Mouse (Mus musculus) T-helper 1 cell (primary cell): ENCODE measurements at regions not wholly inside any gene's neighbourhood (a gene's known extent, or its start where the extent isn't known, plus 50 kb on each side); places are given as distances from the start of the nearest gene placed in this dataset.

Experiments used
- in situ Hi-C: fragments of 300-600 bp; cut with MboI, MseI; formaldehyde crosslinking; loops from one replicate; pipeline ENCODE4 v1.15.1; 2025; ENCODE audit warnings: high pct_unique_total_duplicates

DNA sequence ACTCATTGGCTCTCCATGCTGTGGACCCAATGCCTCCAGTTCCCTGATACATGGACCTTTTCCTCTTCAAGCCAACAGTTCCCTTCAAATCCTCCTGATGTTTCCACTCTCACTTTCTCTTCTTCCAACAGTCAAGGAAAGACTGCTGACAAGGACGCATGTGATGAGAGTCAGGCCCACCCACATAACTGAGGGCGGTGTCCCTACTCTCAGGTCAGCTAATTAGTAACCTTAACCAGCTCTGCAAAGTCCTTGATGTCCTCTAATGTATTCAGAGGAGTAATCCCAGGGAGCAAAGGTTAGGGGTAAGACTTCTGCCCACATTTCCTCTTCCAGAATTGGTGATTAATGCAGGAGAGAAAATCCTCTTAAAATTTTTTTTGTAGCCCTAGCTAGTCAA, 139.7 kb downstream of the Ackr3 start:
- in situ Hi-C loops: no loop called here

DNA sequence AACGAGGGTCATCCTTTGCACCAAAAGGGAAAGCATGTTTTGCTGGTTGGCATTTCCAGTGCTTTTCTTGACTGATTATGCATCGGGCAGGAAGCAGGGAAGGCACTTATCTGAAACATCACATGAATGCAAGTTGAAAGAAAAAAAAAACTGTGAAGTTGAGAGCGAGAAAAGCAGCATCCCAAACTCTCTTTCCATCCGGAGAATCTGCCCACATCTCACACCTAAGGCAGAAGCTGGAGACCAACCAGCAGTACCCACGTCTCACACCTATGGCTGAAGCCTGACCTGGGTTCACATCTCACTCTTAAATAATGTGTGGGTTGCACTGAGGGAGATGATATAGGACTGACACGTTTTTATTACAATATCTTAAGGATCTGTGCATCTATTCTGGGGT, 143.3 kb downstream of the Ackr3 start:
- in situ Hi-C loops: no loop called here

DNA sequence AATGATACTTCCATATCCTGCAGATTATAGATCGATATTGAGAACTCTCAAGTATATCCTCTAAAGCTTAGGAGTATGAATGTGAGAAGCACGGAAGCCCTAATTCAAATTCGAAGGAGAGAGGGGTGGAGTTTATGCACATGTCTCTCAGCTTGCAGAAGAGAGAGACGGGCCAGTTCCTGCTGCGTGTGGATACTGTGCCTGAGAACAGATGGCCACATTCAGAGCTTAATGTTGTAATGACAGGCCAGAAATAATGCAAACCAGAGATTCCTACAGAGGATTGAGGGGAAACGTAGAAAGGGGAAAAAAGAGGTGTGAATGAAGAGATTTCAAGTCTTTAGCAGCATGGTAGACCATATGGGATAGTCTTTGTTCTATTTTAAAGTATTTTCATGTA, 145.8 kb downstream of the Ackr3 start:
- in situ Hi-C loops: no loop called here

DNA sequence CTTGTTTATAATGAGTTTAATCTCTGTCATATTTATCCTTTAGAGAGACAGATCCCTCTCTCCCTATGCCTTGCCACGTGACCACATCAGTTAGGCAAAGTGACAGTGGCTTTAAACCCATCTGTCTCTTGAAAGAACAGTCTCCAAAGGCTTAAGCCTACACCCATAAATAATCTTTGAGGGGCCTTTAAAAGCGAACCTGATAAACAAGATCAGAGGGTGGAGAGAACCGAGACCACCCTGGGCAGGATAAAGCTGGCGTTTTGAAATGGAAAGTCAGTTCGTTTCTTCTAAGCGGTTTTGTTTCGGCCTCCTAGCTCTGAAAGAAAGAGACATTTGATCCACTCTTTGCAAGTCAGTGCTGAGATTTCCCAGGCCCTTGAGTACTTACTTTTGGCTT, 149.5 kb downstream of the Ackr3 start:
- in situ Hi-C loops: no loop called here

DNA sequence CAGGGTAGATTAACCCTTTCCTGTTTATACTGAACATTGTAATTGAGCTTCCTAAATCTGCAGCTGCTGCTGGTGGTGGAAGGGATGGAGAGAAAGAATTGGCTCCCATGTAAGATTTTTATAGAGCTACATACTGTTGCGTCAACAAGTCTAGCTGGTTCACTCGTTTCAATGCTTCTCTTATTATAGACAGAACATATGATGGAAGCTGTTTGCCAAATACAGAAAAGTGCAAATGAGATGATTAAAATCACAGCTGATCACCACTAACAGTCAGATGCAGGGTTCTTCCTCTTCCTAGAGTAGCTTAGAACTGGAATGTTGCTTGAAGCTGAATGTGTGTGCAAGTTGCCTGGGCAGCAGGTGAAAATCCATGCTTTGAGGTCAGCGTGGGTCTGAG, 152.8 kb downstream of the Ackr3 start:
- in situ Hi-C loops: no loop called here

DNA sequence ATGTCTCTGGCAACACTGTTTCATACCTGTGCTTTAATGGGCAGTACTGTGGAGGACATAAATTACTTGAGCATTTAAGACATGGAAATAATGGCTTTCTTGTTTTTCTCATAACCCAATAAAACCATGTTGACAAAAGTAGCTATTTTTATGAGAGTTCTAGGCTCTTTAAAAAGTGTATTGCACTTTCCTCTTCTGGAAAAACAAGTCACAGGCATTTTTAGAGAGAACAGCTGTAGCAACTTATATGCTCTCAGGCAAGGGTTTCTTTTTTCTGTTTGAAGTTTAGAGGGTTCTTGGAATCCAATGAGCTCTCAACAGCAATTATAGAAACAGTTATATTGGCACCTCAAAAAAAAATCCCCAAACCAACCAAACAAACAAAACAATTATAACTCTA, 153.6 kb downstream of the Ackr3 start:
- in situ Hi-C loops: no loop called here

DNA sequence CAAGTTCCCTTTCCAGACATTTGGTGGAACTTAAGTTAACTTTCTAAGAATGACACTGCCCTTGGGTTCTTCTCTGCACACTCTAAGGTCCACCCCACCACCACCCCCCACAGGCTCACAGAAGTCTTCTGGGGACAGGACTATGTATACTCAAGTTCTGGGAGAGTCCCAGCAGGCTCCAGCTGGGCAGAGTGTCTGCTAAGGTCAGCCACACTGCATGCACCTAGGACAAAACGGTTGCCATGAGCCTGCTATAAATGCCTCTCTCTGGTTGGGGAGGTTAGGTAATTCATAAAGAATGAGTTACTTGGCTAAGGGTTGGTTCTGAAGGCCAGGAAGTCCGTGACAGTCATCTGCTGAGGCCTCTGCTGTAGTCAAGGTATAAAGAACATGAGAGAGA, 155.2 kb downstream of the Ackr3 start:
- in situ Hi-C loops: no loop called here

DNA sequence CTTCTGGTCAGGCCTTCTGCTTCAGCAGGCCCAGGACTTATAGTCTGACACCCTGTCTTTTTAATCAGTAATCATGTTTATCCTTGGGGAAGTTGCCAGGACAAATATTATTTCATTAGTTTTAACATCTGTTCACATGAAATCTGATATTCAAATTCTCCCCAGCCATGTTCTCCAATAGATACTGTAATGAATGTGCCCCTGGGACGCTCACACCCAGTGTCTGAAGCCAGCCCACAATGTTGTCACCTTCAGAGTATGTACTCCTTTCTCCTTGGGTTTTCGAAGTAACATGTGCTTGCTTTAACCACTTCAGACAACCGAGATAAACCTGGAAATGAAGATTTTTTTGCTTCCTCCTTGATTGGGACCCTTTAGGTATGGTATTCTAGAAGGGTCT, 156.3 kb downstream of the Ackr3 start:
- in situ Hi-C loops: no loop called here

DNA sequence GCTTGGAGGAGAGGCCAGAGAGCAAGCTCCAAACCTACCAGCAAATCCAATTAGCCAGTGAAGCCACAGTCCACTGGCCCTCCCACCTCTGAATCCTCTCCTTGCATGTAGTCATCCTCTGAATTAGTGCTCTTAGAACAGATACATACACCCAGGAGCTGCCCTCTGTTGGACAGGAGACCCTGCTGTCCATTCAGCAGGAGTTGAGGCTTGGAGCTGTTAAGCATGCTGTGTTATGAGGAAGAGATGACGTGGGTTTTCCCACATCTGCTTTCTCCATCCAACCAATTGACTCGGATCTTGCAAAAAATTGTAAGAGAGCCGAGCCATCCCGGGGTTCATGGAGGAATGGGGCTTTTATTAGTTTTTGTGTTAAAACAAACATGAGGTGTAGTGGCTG, 160.7 kb downstream of the Ackr3 start:
- in situ Hi-C loops: no loop called here

DNA sequence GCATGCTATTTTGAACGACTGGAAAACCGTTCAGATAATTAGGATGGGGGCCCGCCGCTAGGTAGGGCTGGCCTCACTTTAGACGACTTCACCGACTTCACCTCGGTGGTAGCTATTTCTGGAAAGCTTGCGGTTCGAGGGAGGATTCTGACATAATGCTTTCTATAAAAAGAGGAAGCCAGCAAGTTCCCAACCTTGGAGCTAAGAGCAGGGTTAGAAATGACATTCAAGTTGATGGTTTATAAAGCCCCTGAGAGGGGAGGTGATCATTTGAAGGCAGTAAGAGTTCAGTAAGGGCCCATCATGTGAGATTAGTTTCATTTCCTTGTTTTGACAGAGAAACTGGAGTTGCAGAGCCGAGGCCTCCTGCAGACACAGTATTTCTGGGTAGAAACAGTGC, 164.8 kb downstream of the Ackr3 start:
- in situ Hi-C loops: no loop called here

DNA sequence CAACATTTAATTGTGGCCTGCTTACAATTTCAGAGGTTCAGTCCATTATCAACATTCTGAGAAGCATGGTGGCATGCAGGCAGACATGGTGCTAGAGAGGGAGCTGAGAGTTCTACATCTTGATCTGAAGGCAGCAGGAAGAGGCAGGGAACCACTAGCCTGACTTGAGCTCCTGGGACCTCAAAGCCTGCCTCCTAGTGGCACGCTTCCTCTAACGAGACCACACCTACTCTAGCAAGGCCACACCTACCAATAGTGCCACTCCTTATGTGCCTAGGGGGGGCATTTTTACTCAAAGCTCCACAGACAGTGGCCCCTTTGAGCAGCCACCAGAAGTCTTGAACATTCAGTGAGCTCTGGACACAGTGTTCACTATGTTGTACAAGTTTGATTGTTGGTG, 165.5 kb downstream of the Ackr3 start:
- in situ Hi-C loops: no loop called here

DNA sequence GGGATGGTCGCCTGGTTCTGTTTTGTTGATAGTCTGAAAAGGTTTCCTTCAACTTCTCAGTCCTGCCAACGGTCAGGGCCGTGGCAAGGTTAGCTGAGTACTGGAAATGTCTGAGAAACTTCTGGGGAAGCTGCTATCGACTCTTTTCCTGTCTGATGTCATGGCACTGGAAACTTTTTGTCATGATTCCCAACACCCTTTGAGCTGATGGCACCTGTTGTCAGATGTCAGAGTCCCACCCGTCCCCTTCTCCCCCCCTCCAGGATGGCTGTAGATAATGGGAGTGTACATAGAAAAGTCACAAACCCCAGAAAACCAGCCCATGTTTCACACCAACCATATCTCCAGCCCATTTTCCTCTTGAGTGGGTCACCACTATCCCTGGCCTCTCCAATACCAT, 167.0 kb downstream of the Ackr3 start:
- in situ Hi-C loops: no loop called here

DNA sequence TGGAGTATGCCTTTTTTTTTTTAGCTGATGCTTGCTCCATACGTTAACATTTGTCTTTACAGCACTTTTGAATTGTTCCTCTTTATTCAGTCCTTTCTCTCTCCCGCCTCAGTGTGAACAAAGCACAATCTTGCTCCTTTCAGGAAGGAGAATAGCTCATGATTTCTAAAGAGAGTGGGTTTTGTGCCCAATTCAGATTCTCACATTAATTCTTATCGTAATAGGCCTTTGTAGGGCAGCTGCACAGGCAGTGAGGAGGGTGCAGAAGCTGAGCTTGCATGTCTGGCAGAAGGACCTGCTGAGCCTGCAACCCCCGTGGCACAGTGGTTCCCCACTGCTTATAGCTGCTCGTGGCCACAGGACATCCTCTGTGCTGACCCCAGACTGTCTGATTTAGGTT, 169.2 kb downstream of the Ackr3 start:
- in situ Hi-C loops: no loop called here

DNA sequence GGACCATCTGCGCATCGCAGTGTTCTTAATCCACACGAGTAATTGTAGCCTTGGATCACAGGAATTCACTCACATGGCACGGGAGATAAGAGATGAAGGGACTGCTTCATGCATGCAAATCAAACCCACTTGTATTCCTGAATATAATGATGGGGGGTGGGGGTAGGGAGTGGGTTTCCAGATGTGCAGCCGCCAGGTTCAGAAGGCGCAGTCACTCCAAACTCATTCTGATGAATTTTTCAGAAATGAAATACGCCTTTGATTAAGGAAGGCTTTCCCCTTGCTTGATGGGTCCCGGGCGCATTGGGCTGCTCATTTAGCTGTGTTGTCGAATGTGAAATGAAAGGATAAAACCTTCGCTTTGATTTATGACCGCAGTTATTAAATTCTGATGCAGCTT, 170.7 kb downstream of the Ackr3 start:
- in situ Hi-C loops: no loop called here

DNA sequence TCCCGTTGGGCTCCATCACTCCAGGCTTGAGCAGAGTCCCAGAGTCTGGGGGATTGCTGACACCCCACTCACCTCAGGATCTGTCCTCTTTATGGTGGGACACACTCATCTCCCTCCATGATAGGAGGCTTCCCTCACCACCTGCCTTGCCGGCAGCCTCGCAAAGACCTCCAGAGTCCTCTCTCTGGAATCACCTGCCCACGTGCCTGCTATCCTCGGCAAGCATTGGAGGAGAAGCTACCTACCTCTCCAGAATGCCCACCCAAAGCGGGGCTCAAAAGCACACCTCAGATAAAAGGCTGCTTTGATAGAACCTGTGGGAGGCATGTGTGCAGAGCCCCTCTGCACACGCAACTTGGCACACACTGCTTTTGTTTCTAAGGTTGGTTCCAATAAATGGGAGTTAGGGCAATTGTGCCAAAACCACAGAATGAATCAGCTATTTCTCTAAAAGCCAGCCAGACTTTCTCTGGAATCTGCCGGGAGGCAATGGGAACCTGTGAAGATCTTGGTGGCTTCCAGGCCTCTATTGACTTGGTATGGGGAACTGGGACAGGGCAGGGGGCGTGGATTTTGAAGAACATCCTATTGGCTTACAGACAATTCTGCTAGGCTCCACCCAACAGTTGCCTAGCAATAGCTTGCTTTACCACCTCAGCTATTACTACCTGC, 176.4 kb downstream of the Ackr3 start:
- in situ Hi-C loops: no loop called here

DNA sequence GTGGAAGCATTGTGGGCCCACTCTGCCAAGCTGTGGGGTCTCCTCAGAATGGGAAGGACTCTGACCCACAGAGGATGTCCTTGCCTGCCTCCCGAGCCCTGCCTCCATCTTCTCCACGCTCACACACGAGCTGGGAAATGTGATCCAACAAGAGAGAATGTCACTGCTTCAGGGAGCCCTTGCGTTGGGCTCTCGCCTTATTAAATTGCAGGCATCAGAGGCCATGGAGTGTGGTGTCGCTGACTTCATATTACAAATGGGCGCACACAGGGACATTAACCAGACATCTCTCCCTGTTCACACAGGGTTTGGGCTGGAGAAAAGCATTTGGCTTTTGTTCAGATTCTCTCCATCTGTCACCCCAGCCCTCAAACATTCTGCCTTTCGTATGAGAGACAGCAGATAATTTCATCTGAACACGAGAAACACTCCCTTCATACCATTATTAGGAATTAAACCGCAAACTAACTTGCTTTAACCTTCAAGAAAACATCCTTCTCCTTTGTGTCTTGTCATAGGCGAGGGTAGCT, 179.2 kb downstream of the Ackr3 start:
- in situ Hi-C loops: no loop called here

DNA sequence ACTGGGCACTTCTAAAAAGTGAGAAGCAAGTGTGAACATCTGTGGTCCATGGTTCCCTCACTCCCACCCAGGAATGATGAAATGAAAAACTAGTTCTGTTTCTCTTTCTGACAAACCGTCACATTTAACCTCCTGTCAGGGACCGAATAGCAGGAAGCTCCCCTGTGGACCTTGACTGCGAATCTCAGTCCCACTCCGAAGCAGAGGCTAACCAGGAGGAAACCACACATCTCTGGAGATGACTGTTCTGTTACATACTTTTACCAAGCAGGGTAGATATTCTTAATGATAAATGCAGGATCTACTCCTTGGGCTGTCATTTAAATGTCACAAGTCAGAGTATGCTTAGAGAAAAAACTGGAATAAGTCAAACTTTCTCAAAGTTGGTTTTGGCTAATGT, 181.2 kb downstream of the Ackr3 start:
- in situ Hi-C loops: no loop called here

DNA sequence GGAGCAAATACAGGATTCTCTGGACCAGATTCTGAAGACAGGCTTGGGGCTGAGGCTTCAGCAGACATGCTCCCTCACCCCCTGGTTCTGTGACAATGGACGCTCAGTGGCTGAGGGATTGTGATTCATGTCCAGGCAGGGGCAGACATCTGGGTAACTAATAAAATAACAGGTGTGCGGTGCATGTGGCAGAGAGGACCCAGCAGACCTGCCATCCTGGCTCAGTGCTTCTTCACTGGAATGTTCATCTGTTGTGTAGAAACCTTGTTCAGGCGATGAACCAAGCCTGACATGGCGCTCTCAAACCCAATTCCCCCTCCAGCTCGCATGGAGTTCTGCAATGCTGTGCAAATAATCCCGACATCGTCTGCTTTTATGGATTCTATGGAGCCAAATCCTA, 183.0 kb downstream of the Ackr3 start:
- in situ Hi-C loops: no loop called here

DNA sequence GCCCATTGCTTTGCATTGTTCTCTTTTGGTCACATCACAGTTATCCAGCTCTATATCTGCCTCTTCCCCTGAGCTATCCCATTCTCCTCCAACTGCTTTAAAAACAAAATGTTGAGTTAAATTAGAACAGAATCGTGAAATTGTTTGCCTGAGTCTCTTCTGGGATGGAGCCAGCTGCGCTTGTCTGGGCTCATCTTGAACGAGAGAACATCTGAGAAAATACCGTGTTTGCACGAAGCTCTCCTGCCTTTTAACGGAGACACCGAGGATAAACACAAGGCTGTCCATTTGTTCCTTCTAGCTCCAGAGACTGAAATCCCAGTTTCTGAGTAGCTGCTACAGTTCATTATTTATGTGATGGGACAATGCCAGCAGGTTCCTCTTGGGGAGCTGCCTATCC, 186.6 kb downstream of the Ackr3 start:
- in situ Hi-C loops: no loop called here

DNA sequence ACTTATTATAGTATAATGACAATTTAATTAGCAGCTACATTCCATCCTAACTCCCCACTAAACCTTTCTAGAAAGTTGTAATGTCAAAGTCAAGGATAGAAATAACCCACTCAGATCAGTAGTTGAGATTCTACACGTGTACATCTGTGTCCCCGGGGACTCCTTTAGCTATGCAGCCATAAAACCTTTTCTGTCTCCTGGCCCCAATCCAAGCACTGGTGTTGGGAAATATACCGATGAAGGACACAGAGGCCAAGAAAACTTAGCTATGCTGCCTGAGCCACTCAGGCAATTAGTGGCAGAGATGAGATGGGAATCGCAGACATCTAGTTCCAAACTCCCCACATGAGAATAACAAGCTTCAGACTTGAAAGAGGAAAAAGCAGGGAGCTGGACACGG, 190.1 kb downstream of the Ackr3 start:
- in situ Hi-C loops: no loop called here

DNA sequence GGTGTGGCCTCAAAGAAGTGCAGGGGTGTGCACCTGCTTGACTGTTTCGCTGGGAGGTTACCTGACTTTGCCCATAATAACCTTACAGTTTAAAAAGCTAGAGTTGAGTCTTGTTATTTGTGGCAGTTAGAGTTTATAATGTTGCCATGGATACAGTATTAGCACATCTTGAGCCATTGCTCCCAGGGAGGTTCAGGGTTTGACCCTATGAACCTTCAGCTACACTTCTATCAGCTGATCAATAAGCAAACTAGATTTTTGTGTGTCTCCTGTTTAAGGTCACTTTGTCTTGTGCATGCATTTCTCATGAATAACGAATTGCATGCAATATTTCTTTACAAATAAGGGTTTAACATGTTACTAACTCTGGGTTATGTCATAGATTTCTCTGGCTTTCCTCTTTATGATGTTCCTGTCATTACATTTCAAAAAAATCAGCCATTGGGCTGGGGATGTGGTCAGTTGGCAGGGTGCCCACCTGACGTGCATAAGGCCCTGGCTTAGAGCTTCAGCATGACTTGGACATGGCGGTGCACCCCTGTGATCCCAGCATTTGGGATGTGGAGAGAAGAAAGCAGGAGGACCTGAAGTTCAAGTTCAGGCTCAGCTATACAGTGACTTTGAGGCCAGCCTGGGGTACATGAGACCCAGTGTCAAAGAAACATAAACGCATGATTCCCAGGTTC, 191.7 kb downstream of the Ackr3 start:
- in situ Hi-C loops: no loop called here

DNA sequence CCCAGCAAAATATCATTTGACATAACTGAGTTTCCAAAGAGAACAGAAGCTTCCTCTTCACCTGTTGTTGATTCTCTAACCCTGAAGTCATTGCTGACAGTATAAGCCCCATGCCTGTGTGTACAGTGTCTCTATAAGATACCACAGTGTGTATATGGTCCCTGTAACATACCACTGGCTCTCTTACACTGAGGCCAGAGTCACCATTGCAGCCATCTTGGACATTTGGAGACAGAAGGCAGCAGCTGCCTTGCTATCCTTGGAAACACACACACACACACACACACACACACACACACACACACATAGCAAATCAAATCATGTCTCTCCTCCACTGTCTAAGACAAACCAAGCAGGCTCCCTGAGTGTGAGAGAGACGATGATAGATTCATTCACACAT, 192.9 kb downstream of the Ackr3 start:
- in situ Hi-C loops: no loop called here

DNA sequence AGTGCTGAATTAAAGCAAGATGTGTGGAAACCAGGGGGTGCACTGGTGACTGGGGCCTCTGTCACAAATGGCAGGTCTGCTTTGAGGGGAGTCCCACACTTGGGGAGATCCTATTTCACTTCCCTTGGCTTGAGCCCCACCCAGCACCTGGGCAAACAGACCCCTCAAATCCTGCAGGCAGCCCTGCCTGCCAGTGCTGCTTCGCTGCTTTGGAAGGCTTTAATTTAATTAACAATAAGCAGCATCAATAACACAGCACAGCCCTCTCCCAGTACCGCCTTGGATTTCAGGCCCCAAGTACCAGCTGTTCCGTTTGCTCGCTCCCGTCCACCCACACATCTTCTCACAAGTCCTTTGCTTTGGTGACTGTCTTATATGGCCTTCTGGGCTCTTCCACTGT, 193.6 kb downstream of the Ackr3 start:
- in situ Hi-C loops: no loop called here
